ENCODE assay signal across 10 mouse cellular contexts in the genomic region with DNA sequence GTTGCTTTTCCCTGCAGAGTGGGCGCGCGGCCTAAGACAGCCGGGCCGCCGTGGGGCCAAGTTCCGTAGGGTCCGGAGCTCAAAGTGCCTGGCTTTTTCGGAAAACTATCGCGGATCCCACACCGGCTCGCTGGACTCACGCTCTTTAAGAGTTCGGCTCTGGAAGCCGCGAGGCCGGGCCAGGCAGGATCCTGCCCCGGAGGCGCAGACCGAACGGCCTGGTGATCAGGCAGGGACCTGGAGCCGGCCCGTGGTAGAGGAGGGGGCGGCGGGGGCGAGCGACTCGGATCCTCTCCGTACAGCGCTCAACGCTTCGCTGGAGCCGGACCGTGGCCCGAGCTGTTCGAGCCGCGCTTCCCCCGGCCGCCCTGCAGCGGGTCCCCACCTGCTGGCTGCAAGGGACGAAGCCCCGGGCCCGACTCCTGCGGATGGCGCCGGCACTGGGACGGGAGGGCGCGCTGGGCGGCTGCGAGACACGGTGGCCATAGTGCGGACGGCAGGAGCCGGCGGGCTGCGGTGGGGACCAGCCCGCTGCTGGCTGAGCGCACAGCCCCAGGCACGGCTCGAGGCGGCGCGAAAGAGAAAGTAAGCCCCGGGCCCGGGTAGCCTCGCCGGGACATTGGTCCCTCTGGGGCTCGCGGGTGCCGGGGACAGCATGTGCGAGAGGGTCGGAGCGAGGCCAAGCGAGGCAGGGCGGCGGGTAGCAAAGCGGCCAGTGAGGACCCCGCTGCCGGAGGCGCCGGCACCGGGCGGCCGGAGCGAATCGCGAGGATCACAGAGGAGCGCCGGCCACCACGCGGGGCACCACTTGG. TPM values are rescaled to one million over a fixed set of nuclear protein-coding genes. Genes with fewer than 3 reads are reported as not detected.
DNase-seq lines count a peak whose midpoint lies in the region; ATAC-seq and TF ChIP-seq lines count a peak whose summit lies in the region.
"Had no signal": no experiment of that assay in that cellular context is flagged by ENCODE, and none has a peak within 500 bp of the region (broad histone marks: within the 10 kb centered on the region; RNA-seq: fewer than 3 reads in every experiment).

No protein-coding gene starts in this region.

- ATAC-seq in heart, embryonic 13.5 days (ENCODE audit: extremely low read depth, insufficient number of reproducible peaks, low FRiP score, low TSS enrichment) = no peak
- no peak for ATAC-seq in limb, embryonic 11.5 days (ENCODE audit: insufficient number of reproducible peaks, low FRiP score, low TSS enrichment, low read depth)
- ATAC-seq in midbrain, embryonic 12.5 days (ENCODE audit: low FRiP score, low read depth) = peak; percentile 57
- ATAC-seq: Patski had no signal

- TF ChIP-seq POLR2A in cortical plate, adult 2 months (IDR thresholded peaks at IDR 0.05; ENCODE audit: extremely low read depth, insufficient read depth, low read length) = no peak

- peak overlapping the region; percentile 88 for H3K4me2 ChIP-seq in heart, embryonic 13.5 days
- peak overlapping the region; percentile 97 for H3K4me2 ChIP-seq in limb, embryonic 11.5 days (ENCODE audit: low read depth, severe bottlenecking)
- H3K4me2 ChIP-seq in midbrain, embryonic 12.5 days (replicated peaks) = peak overlapping the region; percentile 91

- H3K4me3 ChIP-seq in layer of hippocampus, adult 2 months = peak overlapping the region; percentile 54
- H3K4me3 ChIP-seq in cortical plate, adult 2 months (ENCODE audit: insufficient read depth, low read length) = peak overlapping the region; percentile 36
- H3K4me3 ChIP-seq in heart, embryonic 13.5 days = peak overlapping the region; percentile 84
- H3K4me3 ChIP-seq in limb, embryonic 11.5 days (ENCODE audit: low read depth, low read length) = peak overlapping the region; percentile 98
- peak overlapping the region; percentile 61 for H3K4me3 ChIP-seq in midbrain, embryonic 12.5 days

- TF ChIP-seq CTCF in layer of hippocampus, adult 2 months (conservative IDR thresholded peaks at IDR 0.05) = no peak
- TF ChIP-seq CTCF in cortical plate, adult 2 months (IDR thresholded peaks at IDR 0.05; ENCODE audit: extremely low read depth, insufficient read depth, low read length) = no peak

- H3K9ac ChIP-seq in heart, embryonic 13.5 days = peak overlapping the region; percentile 99
- H3K9ac ChIP-seq in limb, embryonic 11.5 days (ENCODE audit: low read length) = peak overlapping the region; percentile 100
- H3K9ac ChIP-seq in midbrain, embryonic 12.5 days (replicated peaks) = peak overlapping the region; percentile 78

- H3K27me3 ChIP-seq in heart, embryonic 13.5 days (replicated peaks) = peaks cover 84% of the 10 kb centered on the region
- peaks cover 5% of the 10 kb centered on the region; the same call in 1 of the 2 replicates for H3K27me3 ChIP-seq in limb, embryonic 11.5 days (ENCODE audit: control insufficient read depth, insufficient read depth, low read length)
- peaks cover 95% of the 10 kb centered on the region for H3K27me3 ChIP-seq in midbrain, embryonic 12.5 days

- H3K36me3 ChIP-seq in heart, embryonic 13.5 days = no peaks in the 10 kb centered on the region
- no peaks in the 10 kb centered on the region; the same call in 1 of the 2 replicates for H3K36me3 ChIP-seq in limb, embryonic 11.5 days (ENCODE audit: control insufficient read depth, insufficient read depth, low read length)
- no peaks in the 10 kb centered on the region for H3K36me3 ChIP-seq in midbrain, embryonic 12.5 days

- no peak for DNase-seq in layer of hippocampus, adult 2 months (ENCODE audit: low spot score in 2 of 2)
- DNase-seq in layer of hippocampus, adult 18-20 months (ENCODE audit: low spot score in 2 of 2) = no peak
- no peak for DNase-seq in limb, embryonic 11.5 days (ENCODE audit: low spot score)
- peak; percentile 29 for DNase-seq in yolk sac, embryonic 10.5 days (ENCODE audit: low spot score)
- DNase-seq in cerebellum, adult 9-10 months = no peak

- no peaks in the 10 kb centered on the region for H3K9me3 ChIP-seq in heart, embryonic 13.5 days
- H3K9me3 ChIP-seq in limb, embryonic 11.5 days (ENCODE audit: control insufficient read depth, low read length) = no peaks in the 10 kb centered on the region
- H3K9me3 ChIP-seq in midbrain, embryonic 12.5 days = no peaks in the 10 kb centered on the region

- WGBS in heart, embryonic 13.5 days = under 1% methylated on average over 90 of the region's 94 CpGs
- under 1% methylated on average over 87 of the region's 94 CpGs for WGBS in limb, embryonic 11.5 days
- under 1% methylated on average over 78 of the region's 94 CpGs for WGBS in midbrain, embryonic 12.5 days

- H3K27ac ChIP-seq in layer of hippocampus, adult 2 months = peak overlapping the region; percentile 86
- H3K27ac ChIP-seq in cortical plate, adult 2 months (ENCODE audit: insufficient read depth, low read length) = peak overlapping the region; percentile 75
- peak overlapping the region; percentile 95 for H3K27ac ChIP-seq in heart, embryonic 13.5 days (replicated peaks)
- peak overlapping the region; percentile 99 for H3K27ac ChIP-seq in limb, embryonic 11.5 days (replicated peaks; ENCODE audit: low read depth, low read length)
- peak overlapping the region; percentile 81 for H3K27ac ChIP-seq in midbrain, embryonic 12.5 days (replicated peaks)

- H3K4me1 ChIP-seq in cortical plate, adult 2 months (ENCODE audit: control insufficient read depth, insufficient read depth, low read length) = no peaks in the 10 kb centered on the region
- peaks cover 61% of the 10 kb centered on the region for H3K4me1 ChIP-seq in heart, embryonic 13.5 days
- peaks cover 50% of the 10 kb centered on the region for H3K4me1 ChIP-seq in limb, embryonic 11.5 days (ENCODE audit: control insufficient read depth, insufficient read depth, low read length)
- H3K4me1 ChIP-seq in midbrain, embryonic 12.5 days = peaks cover 79% of the 10 kb centered on the region

RNA-seq across cellular contexts. Expression of a gene that starts 1.2 kb away (rescaled TPM):
- total RNA-seq in layer of hippocampus, adult 2 months (2021) = 10 to 100 TPM; 10.8 to 11.5 TPM
- 10 to 100 TPM in 1 of 2 experiments, 1 to 10 TPM in 1; 9.7 to 12.2 TPM for total RNA-seq in layer of hippocampus, adult 18-20 months (2021)
- polyA plus RNA-seq in cortical plate, adult 2 months (2012; rRNA removed) = 5.4 and 5.8 TPM in 2 replicates
- 15.3 and 19.3 TPM in 2 replicates for polyA plus RNA-seq in heart, embryonic 13.5 days (2015; fragmentation: Nextera tagmentation; extraction: Ambion mirVana)
- polyA plus RNA-seq in limb, embryonic 11.5 days (2014; fragmentation: Nextera tagmentation; extraction: Ambion mirVana) = 78.2 and 87.1 TPM in 2 replicates
- 14.5 and 16.2 TPM in 2 replicates for polyA plus RNA-seq in midbrain, embryonic 12.5 days (2016; fragmentation: Nextera tagmentation; extraction: Ambion mirVana)
- polyA plus RNA-seq: Patski had no signal

RNA-seq across cellular contexts. Expression of a gene that starts 32.2 kb away (rescaled TPM):
- total RNA-seq in layer of hippocampus, adult 2 months (2021) = not detected
- total RNA-seq in layer of hippocampus, adult 18-20 months (2021) = not detected
- not detected in 2 replicates for polyA plus RNA-seq in cortical plate, adult 2 months (2012; rRNA removed)
- polyA plus RNA-seq in heart, embryonic 13.5 days (2015; fragmentation: Nextera tagmentation; extraction: Ambion mirVana) = not detected in 2 replicates
- polyA plus RNA-seq in limb, embryonic 11.5 days (2014; fragmentation: Nextera tagmentation; extraction: Ambion mirVana) = not detected in 2 replicates
- polyA plus RNA-seq in midbrain, embryonic 12.5 days (2016; fragmentation: Nextera tagmentation; extraction: Ambion mirVana) = not detected in 2 replicates
- total RNA-seq: left cerebral cortex, postnatal 36 days had no signal
- polyA plus RNA-seq: Patski had no signal

Comparison
In these comparisons a context has a peak if more than half of its experiments do, and no peak if none do; other contexts are left out.
1. H3K4me3 ChIP-seq: peak in every context shown above with its lines; median percentile 98 in limb, embryonic 11.5 days; 84 in heart, embryonic 13.5 days; 61 in midbrain, embryonic 12.5 days; 54 in layer of hippocampus, adult 2 months; 36 in cortical plate, adult 2 months.